ENCODE assay signal across 15 mouse cellular contexts in genomic region chr3:90448626-90449025, GRCm38 (mm10). TPM values are rescaled to one million over a fixed set of nuclear protein-coding genes. Genes with fewer than 3 reads are reported as not detected.
A peak's percentile ranks its signal among the peaks of the same experiment; 100 is the strongest.
DNase-seq lines count a peak whose midpoint lies in the region; ATAC-seq and TF ChIP-seq lines count a peak whose summit lies in the region.
"Had no signal": no experiment of that assay in that cellular context is flagged by ENCODE, and none has a peak within 500 bp of the region (broad histone marks: within the 10 kb centered on the region; RNA-seq: fewer than 3 reads in every experiment).

No protein-coding gene starts in this region.

- no peak overlapping the region for H3K4me2 ChIP-seq in hindbrain, embryonic 12.5 days (replicated peaks)
- H3K4me2 ChIP-seq: limb, embryonic 15.5 days had no signal

- H3K36me3 ChIP-seq in hindbrain, embryonic 10.5 days, result no peaks in the 10 kb centered on the region
- no peaks in the 10 kb centered on the region for H3K36me3 ChIP-seq in hindbrain, embryonic 12.5 days
- H3K36me3 ChIP-seq in midbrain, embryonic 10.5 days, result no peaks in the 10 kb centered on the region
- H3K36me3 ChIP-seq: limb, embryonic 15.5 days had no signal

- no peak overlapping the region for H3K4me3 ChIP-seq in gastrocnemius, adult 2 months
- no peak overlapping the region for H3K4me3 ChIP-seq in hindbrain, embryonic 10.5 days
- no peak overlapping the region for H3K4me3 ChIP-seq in hindbrain, embryonic 12.5 days
- no peak overlapping the region for H3K4me3 ChIP-seq in lung, adult 2 months (replicated peaks; ENCODE audit: extremely low read depth, low read depth, low read length)
- H3K4me3 ChIP-seq in midbrain, embryonic 10.5 days, result no peak overlapping the region
- H3K4me3 ChIP-seq: limb, embryonic 15.5 days had no signal

- intact Hi-C loops in gastrocnemius, adult 2 months (cut with DNase I), result no loop called here

- 20% methylated on average over 6 of the region's 6 CpGs for WGBS in hindbrain, embryonic 10.5 days
- 25% methylated on average over 6 of the region's 6 CpGs for WGBS in hindbrain, embryonic 12.5 days
- 49% methylated on average over 6 of the region's 6 CpGs for WGBS in lung, adult 2 months
- WGBS in midbrain, embryonic 10.5 days, result 31% methylated on average over 6 of the region's 6 CpGs

- H3K9ac ChIP-seq in hindbrain, embryonic 12.5 days, result no peak overlapping the region
- H3K9ac ChIP-seq: limb, embryonic 15.5 days had no signal

- no peak for DNase-seq in gastrocnemius, adult 2 months
- no peak for DNase-seq in gastrocnemius, postnatal 25 days
- DNase-seq in hindbrain, embryonic 10.5 days (ENCODE audit: low spot score), result no peak
- DNase-seq in lung, postnatal 10 days, result peak; percentile 27
- no peak for DNase-seq in lung, adult 2 months
- DNase-seq in midbrain, embryonic 10.5 days (ENCODE audit: low spot score), result no peak
- DNase-seq in testis, postnatal 14 days (ENCODE audit: low spot score), result no peak
- DNase-seq: cerebellum, postnatal 25 days; midbrain, embryonic 14.5 days; thymus, postnatal 36 days had no signal

- peak overlapping the region; percentile 90 for H3K27ac ChIP-seq in gastrocnemius, adult 2 months
- peak overlapping the region; percentile 45; the same call in 1 of the 2 replicates for H3K27ac ChIP-seq in hindbrain, embryonic 10.5 days
- H3K27ac ChIP-seq in hindbrain, embryonic 12.5 days, result no peak overlapping the region
- no peak overlapping the region for H3K27ac ChIP-seq in midbrain, embryonic 10.5 days (replicated peaks)
- H3K27ac ChIP-seq: stomach, postnatal 0 days had no signal

- ATAC-seq in hindbrain, embryonic 12.5 days (ENCODE audit: low FRiP score), result no peak
- ATAC-seq: forebrain, embryonic 16.5 days had no signal

- H3K27me3 ChIP-seq in hindbrain, embryonic 10.5 days (ENCODE audit: insufficient read depth, poor library complexity, severe bottlenecking), result no peaks in the 10 kb centered on the region
- H3K27me3 ChIP-seq in hindbrain, embryonic 12.5 days, result no peaks in the 10 kb centered on the region
- peaks cover 4% of the 10 kb centered on the region; the same call in 1 of the 2 replicates for H3K27me3 ChIP-seq in midbrain, embryonic 10.5 days (ENCODE audit: low read depth, poor library complexity, severe bottlenecking)
- H3K27me3 ChIP-seq: CH12.LX; limb, embryonic 15.5 days had no signal

- no peak for TF ChIP-seq POLR2A in lung, adult 2 months (IDR thresholded peaks at IDR 0.05; ENCODE audit: borderline replicate concordance, extremely low read depth, low read depth, low read length)

- H3K4me1 ChIP-seq in hindbrain, embryonic 10.5 days (replicated peaks), result peaks cover 38% of the 10 kb centered on the region
- peaks cover 14% of the 10 kb centered on the region for H3K4me1 ChIP-seq in hindbrain, embryonic 12.5 days
- H3K4me1 ChIP-seq in lung, adult 2 months (ENCODE audit: control insufficient read depth, insufficient read depth, low read length), result peaks cover 9% of the 10 kb centered on the region; the same call in 1 of the 2 replicates
- peaks cover 42% of the 10 kb centered on the region for H3K4me1 ChIP-seq in midbrain, embryonic 10.5 days

- TF ChIP-seq CTCF in gastrocnemius, adult 2 months (IDR thresholded peaks at IDR 0.05), result no peak
- no peak for TF ChIP-seq CTCF in lung, adult 2 months (IDR thresholded peaks at IDR 0.05; ENCODE audit: insufficient read depth, low read length)

- no peaks in the 10 kb centered on the region for H3K9me3 ChIP-seq in hindbrain, embryonic 10.5 days
- H3K9me3 ChIP-seq in hindbrain, embryonic 12.5 days (replicated peaks), result no peaks in the 10 kb centered on the region
- H3K9me3 ChIP-seq in midbrain, embryonic 10.5 days (replicated peaks), result no peaks in the 10 kb centered on the region
- H3K9me3 ChIP-seq: limb, embryonic 15.5 days had no signal

RNA-seq across cellular contexts. Expression of gene Ints3, which starts 15.2 kb away (rescaled TPM):
- total RNA-seq in gastrocnemius, adult 2 months (2021), result 10 to 100 TPM; 14.0 to 17.2 TPM
- 10 to 100 TPM; 14.5 to 15.9 TPM for total RNA-seq in gastrocnemius, postnatal 25 days (2021)
- polyA plus RNA-seq in hindbrain, embryonic 10.5 days (2016; fragmentation: Nextera tagmentation; extraction: Ambion mirVana), result 37.6 and 39.7 TPM in 2 replicates
- 40.5 and 44.3 TPM in 2 replicates for polyA plus RNA-seq in hindbrain, embryonic 12.5 days (2016; fragmentation: Nextera tagmentation; extraction: Ambion mirVana)
- 24.6 and 28.4 TPM in 2 replicates for polyA plus RNA-seq in lung, adult 2 months (2012; rRNA removed)
- 36.2 and 36.9 TPM in 2 replicates for polyA plus RNA-seq in midbrain, embryonic 10.5 days (2016; fragmentation: Nextera tagmentation; extraction: Ambion mirVana)

RNA-seq across cellular contexts. Expression of gene Npr1, which starts 17.0 kb away (rescaled TPM):
- total RNA-seq in gastrocnemius, adult 2 months (2021), result 1 to 10 TPM; 6.5 to 8.3 TPM
- 10 to 100 TPM in 1 of 2 experiments, 1 to 10 TPM in 1; 7.7 to 10.8 TPM for total RNA-seq in gastrocnemius, postnatal 25 days (2021)
- 3.0 TPM in 2 replicates for polyA plus RNA-seq in hindbrain, embryonic 10.5 days (2016; fragmentation: Nextera tagmentation; extraction: Ambion mirVana)
- polyA plus RNA-seq in hindbrain, embryonic 12.5 days (2016; fragmentation: Nextera tagmentation; extraction: Ambion mirVana), result 3.8 and 4.1 TPM in 2 replicates
- polyA plus RNA-seq in lung, adult 2 months (2012; rRNA removed), result 162 and 199 TPM in 2 replicates
- 2.9 and 3.3 TPM in 2 replicates for polyA plus RNA-seq in midbrain, embryonic 10.5 days (2016; fragmentation: Nextera tagmentation; extraction: Ambion mirVana)

RNA-seq across cellular contexts. Expression of gene Ilf2, which starts 27.3 kb away (rescaled TPM):
- 10 to 100 TPM; 26.1 to 30.7 TPM for total RNA-seq in gastrocnemius, adult 2 months (2021)
- 10 to 100 TPM; 23.4 to 25.6 TPM for total RNA-seq in gastrocnemius, postnatal 25 days (2021)
- polyA plus RNA-seq in hindbrain, embryonic 10.5 days (2016; fragmentation: Nextera tagmentation; extraction: Ambion mirVana), result 315 and 340 TPM in 2 replicates
- 292 and 310 TPM in 2 replicates for polyA plus RNA-seq in hindbrain, embryonic 12.5 days (2016; fragmentation: Nextera tagmentation; extraction: Ambion mirVana)
- 13.2 and 22.3 TPM in 2 replicates for polyA plus RNA-seq in lung, adult 2 months (2012; rRNA removed)
- polyA plus RNA-seq in midbrain, embryonic 10.5 days (2016; fragmentation: Nextera tagmentation; extraction: Ambion mirVana), result 343 and 346 TPM in 2 replicates

RNA-seq across cellular contexts. Expression of gene Snapin, which starts 42.2 kb away (rescaled TPM):
- total RNA-seq in gastrocnemius, adult 2 months (2021), result 10 to 100 TPM; 71.8 to 74.4 TPM
- 10 to 100 TPM; 57.4 to 60.0 TPM for total RNA-seq in gastrocnemius, postnatal 25 days (2021)
- 60.9 and 69.1 TPM in 2 replicates for polyA plus RNA-seq in hindbrain, embryonic 10.5 days (2016; fragmentation: Nextera tagmentation; extraction: Ambion mirVana)
- 80.6 and 89.5 TPM in 2 replicates for polyA plus RNA-seq in hindbrain, embryonic 12.5 days (2016; fragmentation: Nextera tagmentation; extraction: Ambion mirVana)
- polyA plus RNA-seq in lung, adult 2 months (2012; rRNA removed), result 29.0 and 47.3 TPM in 2 replicates
- polyA plus RNA-seq in midbrain, embryonic 10.5 days (2016; fragmentation: Nextera tagmentation; extraction: Ambion mirVana), result 65.5 and 75.1 TPM in 2 replicates

RNA-seq across cellular contexts. Expression of gene Slc27a3, which starts 58.9 kb away (rescaled TPM):
- 1 to 10 TPM in 1 of 2 experiments, under 1 TPM in 1; 0.97 to 1.3 TPM for total RNA-seq in gastrocnemius, adult 2 months (2021)
- 1 to 10 TPM; 1.5 to 1.7 TPM for total RNA-seq in gastrocnemius, postnatal 25 days (2021)
- polyA plus RNA-seq in hindbrain, embryonic 10.5 days (2016; fragmentation: Nextera tagmentation; extraction: Ambion mirVana), result 28.5 and 29.1 TPM in 2 replicates
- 32.9 and 35.3 TPM in 2 replicates for polyA plus RNA-seq in hindbrain, embryonic 12.5 days (2016; fragmentation: Nextera tagmentation; extraction: Ambion mirVana)
- polyA plus RNA-seq in lung, adult 2 months (2012; rRNA removed), result 26.3 and 27.5 TPM in 2 replicates
- 16.4 and 20.1 TPM in 2 replicates for polyA plus RNA-seq in midbrain, embryonic 10.5 days (2016; fragmentation: Nextera tagmentation; extraction: Ambion mirVana)

Comparison
In these comparisons a context has a peak if more than half of its experiments do, and no peak if none do; other contexts are left out.
1. H3K27ac ChIP-seq: peak in gastrocnemius, adult 2 months (single experiment) and hindbrain, embryonic 10.5 days (single experiment); none in hindbrain, embryonic 12.5 days (single experiment) and midbrain, embryonic 10.5 days (single experiment).
2. RNA of gene Npr1, which starts 17.0 kb away (polyA plus RNA-seq): 162 to 199 TPM in lung, adult 2 months; 3.8 to 4.1 TPM in hindbrain, embryonic 12.5 days, 2.9 to 3.3 TPM in midbrain, embryonic 10.5 days and 3.0 TPM in hindbrain, embryonic 10.5 days; every median in the first group is over 10 times any median in the second.
3. RNA of gene Ilf2, which starts 27.3 kb away (polyA plus RNA-seq): 343 to 346 TPM in midbrain, embryonic 10.5 days, 315 to 340 TPM in hindbrain, embryonic 10.5 days and 292 to 310 TPM in hindbrain, embryonic 12.5 days; 13.2 to 22.3 TPM in lung, adult 2 months; every median in the first group is over 10 times any median in the second.